Mouse (Mus musculus) lung, adult 2 months (tissue): ENCODE results near the gene Ano10.

ENCODE experiments used
- CTCF ChIP-seq: fragments of 200-500 bp; IDR thresholded peaks from 2 replicates; pipeline ENCODE4 v1.5.1; 2011; ENCODE audit warnings: mild to moderate bottlenecking, low read length, control low read depth; ENCODE audit not compliant: insufficient read depth
- POLR2A ChIP-seq: fragments of 200-500 bp; IDR thresholded peaks from 2 replicates; pipeline ENCODE4 v1.6.1; 2011; ENCODE audit warnings: low read depth, mild to moderate bottlenecking, control low read depth, low read length, borderline replicate concordance; ENCODE audit errors: extremely low read depth

GRCm38 (mm10) chr9:122312296-122312990 lies 18.2 kb upstream of the Ano10 start:
- no peak for TF ChIP-seq CTCF
- TF ChIP-seq POLR2A, result no peak
